Mouse (Mus musculus): ENCODE results near the gene Abhd5. TPM values are rescaled to one million over a fixed set of nuclear protein-coding genes. Genes with fewer than 3 reads are reported as not detected.
A peak's percentile ranks its signal among the peaks of the same experiment; 100 is the strongest.
"Not testable (repeated sequence)": the region's sequence is repeated elsewhere in the genome, so short reads cannot be mapped to it uniquely, and the experiment has no call there.

The Abhd5 gene
- total RNA-seq (2021), result 10 to 100 TPM; 46.7 to 48.2 TPM
- long read RNA-seq, experiment 1, transcript Abhd5-204 (7 exons, 3,157 nt), result major isoform, 46 of 81 reads
- long read RNA-seq, experiment 1, partial matches to known transcripts, result 4 of 81 reads
- long read RNA-seq, experiment 1, other reads (novel, unspliced or antisense), result 31 of 81 reads
- long read RNA-seq, experiment 2, transcript Abhd5-204 (7 exons, 3,157 nt), result major isoform, 31 of 55 reads
- long read RNA-seq, experiment 2, partial matches to known transcripts, result 2 of 55 reads
- long read RNA-seq, experiment 2, other reads (novel, unspliced or antisense), result 20 of 55 reads

GRCm38 (mm10) chr9:122351303-122352024 lies at the start of gene Abhd5:
TSS of gene Abhd5 (plus strand) at chr9:122351608.
- peak; percentile 95 for DNase-seq (ENCODE audit: low spot score)

GRCm38 (mm10) chr9:122305302-122305701 lies 46.1 kb upstream of the Abhd5 start:
- no peak for DNase-seq (ENCODE audit: low spot score)

DNA sequence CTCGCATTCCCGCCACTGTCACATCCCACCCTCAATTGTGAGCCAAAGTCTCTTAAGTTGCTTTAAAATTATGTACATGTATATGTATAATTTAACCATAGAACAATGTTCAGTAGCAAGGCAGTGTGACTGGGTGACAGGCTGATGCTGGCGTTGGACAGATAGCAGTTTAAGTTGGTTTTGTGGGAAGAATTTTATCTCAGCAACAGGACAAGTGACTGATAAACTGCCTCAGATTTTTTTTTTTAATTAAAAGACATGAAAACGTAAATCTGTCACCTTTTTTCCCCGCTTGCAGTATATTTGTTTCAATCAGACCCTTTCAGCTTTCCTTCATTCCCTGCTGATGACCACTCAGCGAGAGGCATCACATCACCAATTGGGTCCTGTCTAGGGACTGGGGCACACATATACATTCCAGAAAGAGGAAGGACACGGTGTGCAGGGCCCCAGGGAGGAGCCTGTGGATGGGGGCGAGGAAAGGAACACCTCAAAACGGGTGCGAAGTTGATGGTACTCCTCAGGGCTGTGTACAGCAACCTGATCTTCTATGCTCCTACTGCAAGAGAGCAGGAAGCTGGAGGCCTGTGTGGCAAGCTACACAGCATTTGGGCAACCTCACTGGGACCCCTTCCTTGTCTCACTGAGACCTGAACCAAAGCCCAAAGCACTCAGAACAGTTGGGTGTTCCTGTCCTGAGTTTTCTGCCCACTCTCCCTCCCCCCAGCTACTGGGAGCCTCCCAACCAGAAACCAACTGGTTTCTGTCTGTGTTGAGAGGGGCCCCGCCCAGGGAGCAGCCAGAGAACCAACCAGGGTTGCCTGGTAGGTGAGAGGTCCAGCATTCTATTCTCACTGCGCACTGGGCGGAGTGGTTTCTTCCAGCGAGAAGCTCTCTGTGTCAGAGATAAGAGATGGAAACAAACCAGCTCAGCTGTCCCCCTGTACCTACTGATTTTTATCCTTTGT lies 42.1 kb upstream of the Abhd5 start:
- DNase-seq (ENCODE audit: low spot score), result no peak

GRCm38 (mm10) chr9:122310613-122311049 lies 40.8 kb upstream of the Abhd5 start:
- peak; percentile 83 for DNase-seq (ENCODE audit: low spot score)

DNA sequence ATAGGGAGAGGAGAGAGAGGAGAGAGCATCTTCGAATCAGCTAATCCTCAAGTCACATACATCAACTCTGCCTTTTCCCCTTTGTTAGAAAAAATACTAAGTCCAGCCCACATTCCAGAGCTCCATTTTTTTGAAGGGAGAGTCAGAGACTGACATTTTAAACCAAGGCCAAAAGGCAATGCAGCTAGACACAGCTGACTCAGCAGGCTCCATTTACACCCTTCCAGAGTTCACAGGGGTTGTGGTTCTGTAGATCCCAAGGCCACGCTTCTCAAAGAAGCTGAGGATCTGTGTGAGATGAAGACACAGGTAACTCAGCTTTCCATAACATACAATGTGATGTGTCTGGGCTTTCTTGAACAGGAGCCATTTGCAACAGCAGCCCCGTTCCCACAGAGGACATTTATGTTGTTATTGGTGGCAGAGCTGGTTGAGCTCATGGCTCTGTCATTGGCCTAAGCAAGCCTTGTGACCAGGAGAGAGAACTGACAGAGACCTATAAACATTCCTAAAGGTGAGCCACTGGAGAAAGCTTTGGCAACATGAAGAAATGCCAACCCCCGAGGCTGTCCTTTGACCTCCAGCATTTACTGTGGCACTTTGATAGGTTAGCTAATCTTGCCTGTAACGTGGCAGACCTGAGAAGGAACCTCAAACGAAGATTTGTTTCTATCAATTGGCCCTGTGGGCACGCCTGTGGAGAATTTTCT lies 40.2 kb upstream of the Abhd5 start:
- DNase-seq (ENCODE audit: low spot score), result no peak

GRCm38 (mm10) chr9:122312296-122312990 lies 39.0 kb upstream of the Abhd5 start:
- DNase-seq (ENCODE audit: low spot score), result no peak

DNA sequence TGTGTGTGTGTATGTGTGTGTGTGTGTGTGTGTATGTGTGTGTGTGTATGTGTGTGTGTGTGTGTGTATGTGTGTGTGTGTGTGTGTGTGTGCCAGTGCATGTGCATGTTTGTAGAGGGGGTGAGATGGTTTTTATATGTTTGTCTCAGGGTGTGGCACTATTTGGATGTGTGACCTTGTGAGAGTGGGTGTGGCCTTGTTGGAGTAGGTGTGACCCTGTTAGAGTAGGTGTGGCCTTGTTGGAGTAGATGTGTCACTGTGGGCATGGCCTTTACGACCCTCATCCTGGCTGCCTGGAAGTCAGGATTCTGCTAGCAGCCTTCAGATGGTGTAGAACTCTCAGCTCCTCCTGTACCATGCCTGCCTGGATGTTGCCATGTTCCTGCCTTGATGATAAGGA lies 38.3 kb upstream of the Abhd5 start:
- not testable (repeated sequence) for DNase-seq (ENCODE audit: low spot score)

GRCm38 (mm10) chr9:122314386-122314785 lies 37.0 kb upstream of the Abhd5 start:
- no peak for DNase-seq (ENCODE audit: low spot score)

DNA sequence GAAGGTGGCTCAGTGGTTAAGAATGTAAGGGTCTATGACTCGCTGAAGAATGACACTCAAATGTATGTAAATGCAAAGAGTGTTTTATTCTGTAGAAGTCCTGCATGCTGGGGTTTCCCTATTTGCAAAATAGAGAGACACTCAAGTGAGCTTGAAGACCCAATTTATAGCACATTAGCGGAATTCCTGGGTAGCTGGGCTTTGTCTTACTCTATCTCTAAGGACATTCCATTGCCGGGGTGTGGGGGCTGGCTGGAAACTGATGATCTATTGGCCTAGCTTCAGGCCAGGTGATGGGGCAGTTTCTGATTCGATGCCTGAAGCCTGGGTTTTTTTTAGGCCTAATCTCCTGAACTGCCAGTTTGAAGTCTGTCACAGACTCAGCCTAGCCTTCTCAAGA lies 36.5 kb upstream of the Abhd5 start:
- no peak for DNase-seq (ENCODE audit: low spot score)

DNA sequence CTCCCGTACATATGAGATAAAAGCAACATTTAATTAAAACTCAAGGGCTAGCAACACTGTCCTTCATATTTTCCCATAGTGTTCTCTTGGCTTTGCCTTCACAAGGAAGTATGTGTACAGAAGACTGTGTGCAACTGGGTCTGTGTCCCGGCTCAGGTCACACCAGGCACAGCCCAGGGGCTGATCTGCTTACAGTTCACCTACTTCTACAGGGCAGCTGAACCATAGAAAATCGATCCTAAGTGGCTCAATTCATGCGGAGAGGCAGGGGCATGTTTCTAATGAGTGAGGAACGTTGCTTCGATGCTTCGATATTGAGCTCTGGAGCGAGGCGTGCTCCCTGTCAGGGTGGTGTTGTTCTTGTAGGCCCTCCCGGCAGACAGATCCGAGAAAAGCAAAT lies 35.9 kb upstream of the Abhd5 start:
- no peak for DNase-seq (ENCODE audit: low spot score)

GRCm38 (mm10) chr9:122316562-122316961 lies 34.8 kb upstream of the Abhd5 start:
- DNase-seq (ENCODE audit: low spot score), result no peak

GRCm38 (mm10) chr9:122320626-122321025 lies 30.8 kb upstream of the Abhd5 start:
- no peak for DNase-seq (ENCODE audit: low spot score)

- no peak for DNase-seq (ENCODE audit: low spot score)
Observed at GRCm38 (mm10) chr9:122322356-122322755, 29.1 kb upstream of the Abhd5 start.

GRCm38 (mm10) chr9:122325996-122326395 lies 25.4 kb upstream of the Abhd5 start:
- DNase-seq (ENCODE audit: low spot score), result no peak

DNA sequence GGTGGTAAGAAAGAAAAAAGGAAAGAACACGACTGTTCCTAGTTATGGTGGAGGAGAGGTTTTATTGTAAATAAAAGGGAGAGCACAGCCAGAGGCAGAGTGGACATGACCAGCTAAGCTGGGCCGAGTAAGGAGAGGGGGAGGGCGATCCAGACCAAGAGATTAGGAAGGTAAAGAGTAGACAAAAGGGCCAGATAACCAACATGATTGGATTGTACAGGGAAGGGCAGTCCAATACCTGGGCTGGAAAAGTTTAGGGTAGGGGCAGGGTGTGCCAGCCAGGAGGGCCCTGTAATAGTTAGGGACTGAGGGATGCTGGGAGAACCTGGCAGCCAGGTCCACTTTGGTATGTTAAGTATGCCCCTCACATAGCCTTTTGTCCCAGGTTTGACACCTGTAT lies 23.2 kb upstream of the Abhd5 start:
- DNase-seq (ENCODE audit: low spot score), result no peak

- no peak for DNase-seq (ENCODE audit: low spot score)
Observed at GRCm38 (mm10) chr9:122336677-122337076, 14.7 kb upstream of the Abhd5 start.

GRCm38 (mm10) chr9:122337510-122337931 lies 13.9 kb upstream of the Abhd5 start:
- DNase-seq (ENCODE audit: low spot score), result no peak

- no peak for DNase-seq (ENCODE audit: low spot score)
Observed at GRCm38 (mm10) chr9:122339972-122340371, 11.4 kb upstream of the Abhd5 start.

DNA sequence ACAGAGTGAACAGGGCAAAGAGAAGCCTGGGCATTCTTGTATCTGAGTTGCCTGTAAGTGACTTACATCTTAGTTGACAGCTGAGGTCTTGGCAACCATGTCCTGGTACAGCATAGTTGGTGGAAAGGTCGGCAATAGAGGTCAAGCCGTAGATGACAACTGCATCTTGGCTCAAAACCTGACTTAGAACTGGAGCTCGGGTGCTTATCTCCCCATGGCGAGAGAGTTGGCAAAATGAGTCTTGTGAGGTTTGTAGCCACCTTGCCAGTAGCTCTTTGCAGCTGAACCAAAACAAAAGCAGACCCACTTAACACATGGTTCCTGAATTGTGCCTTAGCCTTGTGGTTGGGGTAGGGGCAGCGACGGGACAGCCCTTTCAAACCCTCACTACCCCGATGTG lies 8.0 kb upstream of the Abhd5 start:
- no peak for DNase-seq (ENCODE audit: low spot score)

- DNase-seq (ENCODE audit: low spot score), result no peak
Observed at GRCm38 (mm10) chr9:122344560-122344959, 6.8 kb upstream of the Abhd5 start.

- DNase-seq (ENCODE audit: low spot score), result no peak
Observed at GRCm38 (mm10) chr9:122345291-122345690, 6.1 kb upstream of the Abhd5 start.
